18 mouse cellular contexts compared by ENCODE assay signal in the genomic region with DNA sequence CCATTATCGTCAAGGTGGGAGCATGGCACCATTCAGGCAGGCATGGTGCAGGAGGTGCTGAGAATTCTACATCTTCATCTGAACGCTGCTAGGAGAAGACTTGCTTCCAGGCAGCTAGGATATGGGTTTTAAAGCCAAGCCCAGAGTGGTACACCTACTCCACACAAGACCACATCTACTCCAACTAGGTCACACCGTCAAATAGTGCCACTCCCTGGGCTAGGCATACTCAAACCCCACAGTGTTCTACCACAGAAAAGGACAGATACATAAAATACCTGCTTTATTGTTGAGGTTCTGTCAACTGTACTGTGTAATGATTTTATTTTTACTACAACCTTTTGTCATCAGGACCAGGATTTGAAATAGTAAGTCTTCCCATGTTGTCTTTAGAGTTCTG. TPM values are rescaled to one million over a fixed set of nuclear protein-coding genes. Genes with fewer than 3 reads are reported as not detected.
"Had no signal": no experiment of that assay in that cellular context is flagged by ENCODE, and none has a peak within 500 bp of the region (broad histone marks: within the 10 kb centered on the region; RNA-seq: fewer than 3 reads in every experiment).

No protein-coding gene starts in this region.

- ATAC-seq: intestine, postnatal 0 days; midbrain, embryonic 15.5 days had no signal

- H3K9me3 ChIP-seq: limb, embryonic 10.5 days; limb, embryonic 13.5 days; midbrain, embryonic 12.5 days; midbrain, embryonic 15.5 days; neural tube, embryonic 13.5 days; stomach, embryonic 15.5 days had no signal

- DNase-seq: kidney, adult 2 months; kidney, postnatal 25 days; layer of hippocampus, adult 9-11 months; lung, embryonic 14.5 days; retina, postnatal 1 day; thymus, postnatal 25 days had no signal

- H3K4me1 ChIP-seq: limb, embryonic 10.5 days; limb, embryonic 13.5 days; midbrain, embryonic 12.5 days; midbrain, embryonic 15.5 days; neural tube, embryonic 13.5 days; stomach, embryonic 15.5 days had no signal

- H3K27me3 ChIP-seq: limb, embryonic 13.5 days; midbrain, embryonic 12.5 days; midbrain, embryonic 15.5 days; neural tube, embryonic 13.5 days; stomach, embryonic 15.5 days had no signal

- H3K36me3 ChIP-seq: stomach, embryonic 15.5 days had no signal

- H3K9ac ChIP-seq: limb, embryonic 13.5 days; lung, embryonic 14.5 days; midbrain, embryonic 12.5 days; midbrain, embryonic 15.5 days; neural tube, embryonic 13.5 days; stomach, embryonic 15.5 days had no signal

- H3K27ac ChIP-seq: kidney, postnatal 0 days; layer of hippocampus, adult 2 months; limb, embryonic 10.5 days; limb, embryonic 13.5 days; macrophage; midbrain, embryonic 12.5 days; midbrain, embryonic 15.5 days; neural tube, embryonic 13.5 days; stomach, embryonic 15.5 days had no signal

- H3K4me3 ChIP-seq: layer of hippocampus, adult 2 months; limb, embryonic 10.5 days; limb, embryonic 13.5 days; midbrain, embryonic 12.5 days; midbrain, embryonic 15.5 days; neural tube, embryonic 13.5 days; stomach, embryonic 15.5 days had no signal

- H3K4me2 ChIP-seq: limb, embryonic 13.5 days; lung, embryonic 14.5 days; midbrain, embryonic 12.5 days; midbrain, embryonic 15.5 days; neural tube, embryonic 13.5 days; stomach, embryonic 15.5 days had no signal

RNA-seq across cellular contexts. Expression of a gene that starts 54.7 kb away (rescaled TPM):
- total RNA-seq: megakaryocyte, adult 5-6 weeks; neutrophil, adult 5-6 weeks had no signal
- polyA plus RNA-seq: macrophage had no signal
